Mouse (Mus musculus): Measurements from ENCODE around the gene Plxna1.

The Plxna1 gene

GRCm38 (mm10) chr6:89315263-89315662 is 47.2 kb downstream of the Plxna1 start:
- TF ChIP-seq GATA4 (IDR thresholded peaks at IDR 0.05; ENCODE audit: insufficient replicate concordance, low read length): no peak

GRCm38 (mm10) chr6:89311518-89311917 is 50.9 kb downstream of the Plxna1 start:
- TF ChIP-seq GATA4 (IDR thresholded peaks at IDR 0.05; ENCODE audit: insufficient replicate concordance, low read length): no peak

GRCm38 (mm10) chr6:89310236-89310635 is 52.2 kb downstream of the Plxna1 start:
- no peak for TF ChIP-seq GATA4 (IDR thresholded peaks at IDR 0.05; ENCODE audit: insufficient replicate concordance, low read length)

- no peak for TF ChIP-seq GATA4 (IDR thresholded peaks at IDR 0.05; ENCODE audit: insufficient replicate concordance, low read length)
These were observed 54.0 kb downstream of the Plxna1 start for GRCm38 (mm10) chr6:89308213-89308973.

- no peak for TF ChIP-seq GATA4 (IDR thresholded peaks at IDR 0.05; ENCODE audit: insufficient replicate concordance, low read length)
These were observed 57.9 kb downstream of the Plxna1 start for GRCm38 (mm10) chr6:89304375-89305058.

GRCm38 (mm10) chr6:89299818-89300217 is 62.6 kb downstream of the Plxna1 start:
- no peak for TF ChIP-seq GATA4 (IDR thresholded peaks at IDR 0.05; ENCODE audit: insufficient replicate concordance, low read length)

GRCm38 (mm10) chr6:89296909-89297695 is 65.3 kb downstream of the Plxna1 start:
- TF ChIP-seq GATA4 (IDR thresholded peaks at IDR 0.05; ENCODE audit: insufficient replicate concordance, low read length): no peak

- TF ChIP-seq GATA4 (IDR thresholded peaks at IDR 0.05; ENCODE audit: insufficient replicate concordance, low read length): no peak
These were observed 66.3 kb downstream of the Plxna1 start for GRCm38 (mm10) chr6:89296001-89296709.

GRCm38 (mm10) chr6:89294621-89295020 is 67.8 kb downstream of the Plxna1 start:
- TF ChIP-seq GATA4 (IDR thresholded peaks at IDR 0.05; ENCODE audit: insufficient replicate concordance, low read length): no peak

GRCm38 (mm10) chr6:89291494-89291893 is 70.9 kb downstream of the Plxna1 start:
- no peak for TF ChIP-seq GATA4 (IDR thresholded peaks at IDR 0.05; ENCODE audit: insufficient replicate concordance, low read length)

- no peak for TF ChIP-seq GATA4 (IDR thresholded peaks at IDR 0.05; ENCODE audit: insufficient replicate concordance, low read length)
These were observed 74.3 kb downstream of the Plxna1 start for GRCm38 (mm10) chr6:89288156-89288555.

GRCm38 (mm10) chr6:89286700-89287428 is 75.6 kb downstream of the Plxna1 start:
- no peak for TF ChIP-seq GATA4 (IDR thresholded peaks at IDR 0.05; ENCODE audit: insufficient replicate concordance, low read length)

- TF ChIP-seq GATA4 (IDR thresholded peaks at IDR 0.05; ENCODE audit: insufficient replicate concordance, low read length): no peak
These were observed 76.1 kb downstream of the Plxna1 start for GRCm38 (mm10) chr6:89286286-89286655.

GRCm38 (mm10) chr6:89285561-89286285 is 76.7 kb downstream of the Plxna1 start:
- no peak for TF ChIP-seq GATA4 (IDR thresholded peaks at IDR 0.05; ENCODE audit: insufficient replicate concordance, low read length)

Measured in liver, adult (tissue).